Mouse (Mus musculus) myocyte (in vitro differentiated cells): ENCODE results near the gene Ctnnd1.

Source experiments
- CEBPB ChIP-seq: IDR thresholded peaks from 2 replicates; pipeline ENCODE4 v1.6.1; 2011; ENCODE audit warnings: mild to moderate bottlenecking, moderate library complexity; ENCODE audit not compliant: poor library complexity, insufficient read depth, severe bottlenecking
- E2F4 ChIP-seq: IDR thresholded peaks from one replicate; pipeline ENCODE4 v1.6.1; 2011; ENCODE audit warnings: mild to moderate bottlenecking, control low read depth, moderate library complexity; ENCODE audit not compliant: insufficient read depth
- MAX ChIP-seq: IDR thresholded peaks from one replicate; pipeline ENCODE4 v1.6.1; 2011; ENCODE audit warnings: low read depth, mild to moderate bottlenecking, control low read depth
- MYOD1 ChIP-seq, 3 experiments: IDR thresholded peaks; one replicate each; pipeline ENCODE4 v1.6.1; 2011; ENCODE audit warnings: control low read depth in 2 of 3, low read depth in 2 of 3, mild to moderate bottlenecking in 2 of 3, moderate library complexity in 1 of 3; ENCODE audit not compliant: insufficient read length in 2 of 3, control insufficient read depth in 1 of 3
- MYOG ChIP-seq, 3 experiments: IDR thresholded peaks; one replicate each; pipeline ENCODE4 v1.6.1; 2011; ENCODE audit warnings: control low read depth in 2 of 3, low read depth in 2 of 3, mild to moderate bottlenecking in 2 of 3; ENCODE audit not compliant: insufficient read length in 2 of 3, control insufficient read depth in 1 of 3, insufficient read depth in 1 of 3
- POLR2A ChIP-seq: IDR thresholded peaks from one replicate; pipeline ENCODE4 v1.6.1; 2011; ENCODE audit warnings: low read depth, mild to moderate bottlenecking, control low read depth, moderate library complexity; ENCODE audit not compliant: insufficient read length
- POLR2AphosphoS2 ChIP-seq: IDR thresholded peaks from one replicate; pipeline ENCODE4 v1.6.1; 2011; ENCODE audit warnings: low read depth, control low read depth; ENCODE audit not compliant: insufficient read length
- REST ChIP-seq: IDR thresholded peaks from one replicate; pipeline ENCODE4 v1.6.1; 2011; ENCODE audit warnings: mild to moderate bottlenecking, control low read depth, moderate library complexity; ENCODE audit not compliant: insufficient read depth, insufficient read length
- TCF12 ChIP-seq: IDR thresholded peaks from one replicate; pipeline ENCODE4 v1.6.1; 2011; ENCODE audit warnings: mild to moderate bottlenecking, control low read depth; ENCODE audit not compliant: poor library complexity, insufficient read depth, severe bottlenecking
- TCF3 ChIP-seq: IDR thresholded peaks from one replicate; pipeline ENCODE4 v1.6.1; 2011; ENCODE audit warnings: low read depth, control low read depth; ENCODE audit not compliant: insufficient read length
- USF1 ChIP-seq: IDR thresholded peaks from one replicate; pipeline ENCODE4 v1.6.1; 2011; ENCODE audit warnings: low read depth, mild to moderate bottlenecking, control low read depth, moderate library complexity

DNA sequence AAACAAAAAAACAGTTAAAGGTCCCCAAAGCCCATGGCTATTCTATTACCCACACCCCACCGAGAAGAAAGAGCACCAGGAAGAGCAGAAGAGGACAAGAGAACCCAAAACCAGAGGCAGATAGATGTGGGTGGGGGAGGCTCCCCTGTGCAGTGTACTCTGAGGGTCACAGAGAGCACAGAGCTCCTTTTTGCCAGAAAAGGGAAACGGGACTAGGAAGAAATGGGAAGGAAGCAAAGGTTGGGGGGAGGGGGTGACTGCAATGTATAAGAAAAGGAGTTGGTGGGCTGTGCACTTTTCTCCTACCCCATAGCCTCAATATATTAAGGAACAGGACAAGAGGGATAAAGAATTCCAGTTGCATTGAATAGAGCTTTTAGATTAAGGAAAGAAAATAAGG lies 49.6 kb downstream of the Ctnnd1 start:
- TF ChIP-seq USF1 (no peak), MAX (no peak), POLR2AphosphoS2 (no peak), POLR2A (no peak), MYOD1 (IDR thresholded peaks at IDR 0.05; ENCODE audit: control insufficient read depth in 1 of 3, insufficient read length in 2 of 3, low read depth in 2 of 3) (no peak), TCF12 (no peak), TCF3 (no peak), CEBPB (no peak), E2F4 (no peak), MYOG (IDR thresholded peaks at IDR 0.05; ENCODE audit: control insufficient read depth in 1 of 3, insufficient read depth in 1 of 3, insufficient read length in 2 of 3, low read depth in 2 of 3) (no peak), REST (no peak)
